Mouse (Mus musculus): ENCODE results near the gene Lmnb2.

DNA sequence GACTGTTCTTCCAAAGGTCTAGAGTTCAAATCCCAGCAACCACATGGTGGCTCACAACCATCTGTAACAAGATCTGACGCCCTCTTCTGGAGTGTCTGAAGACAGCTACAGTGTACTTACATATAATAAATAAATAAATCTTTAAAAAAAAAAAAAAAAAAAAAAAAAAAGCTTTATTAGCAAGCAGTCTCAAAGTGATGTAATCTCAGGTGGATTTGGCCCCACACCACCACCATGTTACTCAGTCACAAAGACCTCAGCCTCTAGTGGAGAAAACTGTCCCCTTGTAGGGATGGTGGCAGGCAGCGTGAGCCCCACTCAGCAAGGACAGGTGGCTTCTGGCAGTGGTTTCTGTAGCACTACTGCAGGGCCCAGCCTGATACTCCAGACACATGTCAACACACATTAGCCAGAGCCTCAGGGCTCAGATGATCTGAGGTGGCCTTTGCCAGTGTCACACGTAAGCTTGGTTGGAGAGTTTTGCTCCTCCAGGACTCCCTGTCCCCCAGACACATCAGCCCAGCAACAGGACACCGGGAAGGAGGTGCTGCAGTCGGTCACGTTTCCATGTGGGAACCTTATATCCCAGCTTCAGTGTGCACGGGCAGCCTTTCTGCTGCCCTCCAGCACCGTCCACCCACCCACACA, 4.6 kb downstream of the Lmnb2 start:
- no peak for TF ChIP-seq MAX (IDR thresholded peaks at IDR 0.05)
- no peak for TF ChIP-seq CTCF (IDR thresholded peaks at IDR 0.05; ENCODE audit: control insufficient read depth, insufficient read depth, insufficient read length)
- no peak for TF ChIP-seq CEBPB (IDR thresholded peaks at IDR 0.05; ENCODE audit: low read depth)

All from C2C12 (cell line).